Mouse (Mus musculus) embryonic fibroblast, embryonic 13.5 days (primary cell): ENCODE measurements at regions not wholly inside any gene's neighbourhood (a gene's known extent, or its start where the extent isn't known, plus 50 kb on each side); places are given as distances from the start of the nearest gene placed in this dataset.

ENCODE experiments used
- H3K27ac ChIP-seq: 2 replicates; pipeline ENCODE4 v1.5.1; 2012; ENCODE audit warnings: low read length, control low read depth, inconsistent platforms; ENCODE audit not compliant: insufficient read depth
- H3K4me1 ChIP-seq: 2 replicates; pipeline ENCODE4 v1.6.1; 2011; ENCODE audit warnings: low read length; ENCODE audit not compliant: control insufficient read depth, insufficient read depth
- H3K4me3 ChIP-seq: 2 replicates; pipeline ENCODE4 v1.5.1; 2011; ENCODE audit warnings: mild to moderate bottlenecking, control low read depth, low read length; ENCODE audit not compliant: insufficient read depth
- CTCF ChIP-seq: IDR thresholded peaks from 2 replicates; pipeline ENCODE4 v1.5.1; 2011; ENCODE audit warnings: mild to moderate bottlenecking, control low read depth, low read length, moderate library complexity, borderline replicate concordance; ENCODE audit not compliant: insufficient read depth
- POLR2A ChIP-seq: IDR thresholded peaks from 2 replicates; pipeline ENCODE4 v1.6.1; 2011; ENCODE audit warnings: low read depth, mild to moderate bottlenecking, control low read depth, low read length, moderate library complexity

GRCm38 (mm10) chr15:93701017-93701416, 105.3 kb upstream of the Prickle1 start:
- no peak overlapping the region for H3K27ac ChIP-seq
- TF ChIP-seq POLR2A (no peak), CTCF (no peak)

GRCm38 (mm10) chr15:93699971-93700370, 104.3 kb upstream of the Prickle1 start:
- Histone ChIP-seq H3K4me1 (no peaks in the 10 kb centered on the region; the same call in 1 of the 2 replicates), H3K4me3 (no peak overlapping the region), H3K27ac (peak overlapping the region; percentile 52; the same call in 1 of the 2 replicates)
- no peak for TF ChIP-seq CTCF
- TF ChIP-seq POLR2A: no peak

More at GRCm38 (mm10) chr15:93701017-93701416, 105.3 kb upstream of the Prickle1 start:
- H3K4me1 ChIP-seq: peaks cover 2% of the 10 kb centered on the region
- H3K4me3 ChIP-seq: no peak overlapping the region

GRCm38 (mm10) chr15:93698182-93698822, 102.6 kb upstream of the Prickle1 start:
- no peak overlapping the region for H3K27ac ChIP-seq
- no peak for TF ChIP-seq CTCF
- TF ChIP-seq POLR2A: no peak
- no peaks in the 10 kb centered on the region; the same call in 1 of the 2 replicates for H3K4me1 ChIP-seq
- H3K4me3 ChIP-seq: no peak overlapping the region

- no peak overlapping the region for H3K4me3 ChIP-seq
- H3K27ac ChIP-seq: no peak overlapping the region
- H3K4me1 ChIP-seq: no peaks in the 10 kb centered on the region
- TF ChIP-seq POLR2A: no peak
- no peak for TF ChIP-seq CTCF
These were observed 95.0 kb upstream of the Prickle1 start for GRCm38 (mm10) chr15:93690717-93691116.

- H3K4me1 ChIP-seq: no peaks in the 10 kb centered on the region
- TF ChIP-seq CTCF (no peak), POLR2A (no peak)
- no peak overlapping the region for H3K27ac ChIP-seq
- H3K4me3 ChIP-seq: no peak overlapping the region
These were observed 94.3 kb upstream of the Prickle1 start for GRCm38 (mm10) chr15:93690011-93690410.

- no peak overlapping the region for H3K4me3 ChIP-seq
- TF ChIP-seq CTCF: no peak
- TF ChIP-seq POLR2A: no peak
These were observed 90.7 kb upstream of the Prickle1 start for GRCm38 (mm10) chr15:93686385-93686784.

GRCm38 (mm10) chr15:93681602-93682001, 85.9 kb upstream of the Prickle1 start:
- no peak overlapping the region for H3K27ac ChIP-seq

More at GRCm38 (mm10) chr15:93686385-93686784, 90.7 kb upstream of the Prickle1 start:
- Histone ChIP-seq H3K27ac (no peak overlapping the region), H3K4me1 (no peaks in the 10 kb centered on the region)

GRCm38 (mm10) chr15:93675624-93676023, 79.9 kb upstream of the Prickle1 start:
- TF ChIP-seq CTCF (no peak), POLR2A (no peak)
- H3K27ac ChIP-seq: no peak overlapping the region
- H3K4me1 ChIP-seq: no peaks in the 10 kb centered on the region
- H3K4me3 ChIP-seq: no peak overlapping the region

More at GRCm38 (mm10) chr15:93681602-93682001, 85.9 kb upstream of the Prickle1 start:
- TF ChIP-seq POLR2A (no peak), CTCF (no peak)
- Histone ChIP-seq H3K4me3 (no peak overlapping the region), H3K4me1 (no peaks in the 10 kb centered on the region)

GRCm38 (mm10) chr15:93673976-93674375, 78.3 kb upstream of the Prickle1 start:
- no peak overlapping the region for H3K4me3 ChIP-seq
- H3K27ac ChIP-seq: no peak overlapping the region
- no peak for TF ChIP-seq CTCF
- no peak for TF ChIP-seq POLR2A
- H3K4me1 ChIP-seq: no peaks in the 10 kb centered on the region

- no peak overlapping the region for H3K4me3 ChIP-seq
- H3K27ac ChIP-seq: no peak overlapping the region
- no peaks in the 10 kb centered on the region for H3K4me1 ChIP-seq
- TF ChIP-seq CTCF (no peak), POLR2A (no peak)
These were observed 68.2 kb upstream of the Prickle1 start for GRCm38 (mm10) chr15:93663876-93664275.
